Mouse (Mus musculus): ENCODE data around the gene Mars. TPM values are rescaled to one million over a fixed set of nuclear protein-coding genes. Genes with fewer than 3 reads are reported as not detected.

Gene Mars
- total and polyA plus RNA-seq, 3 experiments = 102 to 109 (median 104) TPM

GRCm38 (mm10) chr10:127288800-127289572 lies 22.6 kb downstream of the Mars start, which contains the start of gene Mbd6:
TSS of gene Mbd6 (minus strand) at chr10:127289018.
- H3K4me1 ChIP-seq (ENCODE audit: insufficient read depth, low read depth, low read length) = peaks cover 78% of the 10 kb centered on the region
- H3K36me3 ChIP-seq (replicated peaks) = peaks cover 59% of the 10 kb centered on the region
- peak; percentile 97 for DNase-seq (ENCODE audit: low spot score)
- peak; percentile 54 for ATAC-seq (ENCODE audit: extremely low read depth, insufficient number of reproducible peaks, low FRiP score, poor library complexity, severe bottlenecking)
- peak within 1 kb of the TSS; percentile 81 for H3K4me3 ChIP-seq (ENCODE audit: low read depth, low read length)
- H3K9me3 ChIP-seq (replicated peaks) = no peaks in the 10 kb centered on the region
- 0 out of 2 replicates have a peak, but pooled peaks have one; percentile 17 for TF ChIP-seq POLR2AphosphoS5 (IDR thresholded peaks at IDR 0.05; ENCODE audit: insufficient replicate concordance, low read depth, low read length)
- TF ChIP-seq GATA2 (IDR thresholded peaks at IDR 0.05; ENCODE audit: borderline replicate concordance, low read depth, low read length) = no peak
- TF ChIP-seq TAL1 (conservative IDR thresholded peaks at IDR 0.05; ENCODE audit: low read depth, low read length) = no peak
- no peak for TF ChIP-seq CTCF (IDR thresholded peaks at IDR 0.05; ENCODE audit: low read depth, low read length)
- TF ChIP-seq GATA1 (IDR thresholded peaks at IDR 0.05; ENCODE audit: borderline replicate concordance, low read length) = no peak
- H3K27me3 ChIP-seq (ENCODE audit: insufficient read depth, low read length) = no peaks in the 10 kb centered on the region

- no peak for ATAC-seq (ENCODE audit: extremely low read depth, insufficient number of reproducible peaks, low FRiP score, poor library complexity, severe bottlenecking)
Measured at GRCm38 (mm10) chr10:127288328-127288799, 23.2 kb downstream of the Mars start.

GRCm38 (mm10) chr10:127287936-127288293 lies 23.7 kb downstream of the Mars start:
- Histone ChIP-seq H3K36me3 (replicated peaks) (peaks cover 59% of the 10 kb centered on the region), H3K4me3 (ENCODE audit: low read depth, low read length) (peak overlapping the region; percentile 81), H3K27me3 (ENCODE audit: insufficient read depth, low read length) (no peaks in the 10 kb centered on the region), H3K4me1 (ENCODE audit: insufficient read depth, low read depth, low read length) (peaks cover 77% of the 10 kb centered on the region), H3K9me3 (replicated peaks) (no peaks in the 10 kb centered on the region)
- ATAC-seq (ENCODE audit: extremely low read depth, insufficient number of reproducible peaks, low FRiP score, poor library complexity, severe bottlenecking) (no peak), DNase-seq (ENCODE audit: low spot score) (no peak)
- TF ChIP-seq GATA1 (IDR thresholded peaks at IDR 0.05; ENCODE audit: borderline replicate concordance, low read length) (no peak), TAL1 (conservative IDR thresholded peaks at IDR 0.05; ENCODE audit: low read depth, low read length) (no peak), POLR2AphosphoS5 (IDR thresholded peaks at IDR 0.05; ENCODE audit: insufficient replicate concordance, low read depth, low read length) (no peak), GATA2 (IDR thresholded peaks at IDR 0.05; ENCODE audit: borderline replicate concordance, low read depth, low read length) (no peak), CTCF (IDR thresholded peaks at IDR 0.05; ENCODE audit: low read depth, low read length) (no peak)

More at GRCm38 (mm10) chr10:127288328-127288799, 23.2 kb downstream of the Mars start:
- TF ChIP-seq POLR2AphosphoS5 (IDR thresholded peaks at IDR 0.05; ENCODE audit: insufficient replicate concordance, low read depth, low read length) (no peak), CTCF (IDR thresholded peaks at IDR 0.05; ENCODE audit: low read depth, low read length) (no peak), TAL1 (conservative IDR thresholded peaks at IDR 0.05; ENCODE audit: low read depth, low read length) (no peak), GATA1 (IDR thresholded peaks at IDR 0.05; ENCODE audit: borderline replicate concordance, low read length) (no peak), GATA2 (IDR thresholded peaks at IDR 0.05; ENCODE audit: borderline replicate concordance, low read depth, low read length) (no peak)
- peak overlapping the region; percentile 81 for H3K4me3 ChIP-seq (ENCODE audit: low read depth, low read length)
- no peaks in the 10 kb centered on the region for H3K27me3 ChIP-seq (ENCODE audit: insufficient read depth, low read length)
- peaks cover 59% of the 10 kb centered on the region for H3K36me3 ChIP-seq (replicated peaks)
- H3K9me3 ChIP-seq (replicated peaks) = no peaks in the 10 kb centered on the region
- peak; percentile 70 for DNase-seq (ENCODE audit: low spot score)
- H3K4me1 ChIP-seq (ENCODE audit: insufficient read depth, low read depth, low read length) = peaks cover 78% of the 10 kb centered on the region

- DNase-seq (ENCODE audit: low spot score) (no peak), ATAC-seq (ENCODE audit: extremely low read depth, insufficient number of reproducible peaks, low FRiP score, poor library complexity, severe bottlenecking) (no peak)
- Histone ChIP-seq H3K36me3 (replicated peaks) (peaks cover 63% of the 10 kb centered on the region), H3K27me3 (ENCODE audit: insufficient read depth, low read length) (no peaks in the 10 kb centered on the region), H3K4me3 (ENCODE audit: low read depth, low read length) (peak overlapping the region; percentile 81), H3K9me3 (replicated peaks) (no peaks in the 10 kb centered on the region), H3K4me1 (ENCODE audit: insufficient read depth, low read depth, low read length) (peaks cover 80% of the 10 kb centered on the region)
- TF ChIP-seq POLR2AphosphoS5 (IDR thresholded peaks at IDR 0.05; ENCODE audit: insufficient replicate concordance, low read depth, low read length) = no peak
- no peak for TF ChIP-seq TAL1 (conservative IDR thresholded peaks at IDR 0.05; ENCODE audit: low read depth, low read length)
- TF ChIP-seq GATA2 (IDR thresholded peaks at IDR 0.05; ENCODE audit: borderline replicate concordance, low read depth, low read length) = no peak
- TF ChIP-seq CTCF (IDR thresholded peaks at IDR 0.05; ENCODE audit: low read depth, low read length) = no peak
- TF ChIP-seq GATA1 (IDR thresholded peaks at IDR 0.05; ENCODE audit: borderline replicate concordance, low read length) = no peak
Measured at GRCm38 (mm10) chr10:127287271-127287935, 24.2 kb downstream of the Mars start.

GRCm38 (mm10) chr10:127286730-127287129 lies 24.9 kb downstream of the Mars start:
- no peaks in the 10 kb centered on the region for H3K27me3 ChIP-seq (ENCODE audit: insufficient read depth, low read length)
- H3K4me1 ChIP-seq (ENCODE audit: insufficient read depth, low read depth, low read length) = peaks cover 78% of the 10 kb centered on the region
- DNase-seq (ENCODE audit: low spot score) (no peak), ATAC-seq (ENCODE audit: extremely low read depth, insufficient number of reproducible peaks, low FRiP score, poor library complexity, severe bottlenecking) (no peak)
- peak overlapping the region; percentile 81 for H3K4me3 ChIP-seq (ENCODE audit: low read depth, low read length)
- peaks cover 63% of the 10 kb centered on the region for H3K36me3 ChIP-seq (replicated peaks)
- no peaks in the 10 kb centered on the region for H3K9me3 ChIP-seq (replicated peaks)
- TF ChIP-seq GATA1 (IDR thresholded peaks at IDR 0.05; ENCODE audit: borderline replicate concordance, low read length) (no peak), TAL1 (conservative IDR thresholded peaks at IDR 0.05; ENCODE audit: low read depth, low read length) (no peak), CTCF (IDR thresholded peaks at IDR 0.05; ENCODE audit: low read depth, low read length) (no peak), POLR2AphosphoS5 (IDR thresholded peaks at IDR 0.05; ENCODE audit: insufficient replicate concordance, low read depth, low read length) (no peak), GATA2 (IDR thresholded peaks at IDR 0.05; ENCODE audit: borderline replicate concordance, low read depth, low read length) (no peak)

GRCm38 (mm10) chr10:127286194-127286593 lies 25.4 kb downstream of the Mars start:
- peak overlapping the region; percentile 81; the same call in 1 of the 2 replicates for H3K4me3 ChIP-seq (ENCODE audit: low read depth, low read length)
- H3K4me1 ChIP-seq (ENCODE audit: insufficient read depth, low read depth, low read length) = peaks cover 74% of the 10 kb centered on the region
- peaks cover 66% of the 10 kb centered on the region for H3K36me3 ChIP-seq (replicated peaks)
- H3K9me3 ChIP-seq (replicated peaks) = no peaks in the 10 kb centered on the region
- H3K27me3 ChIP-seq (ENCODE audit: insufficient read depth, low read length) = no peaks in the 10 kb centered on the region
- no peak for DNase-seq (ENCODE audit: low spot score)
- no peak for TF ChIP-seq CTCF (IDR thresholded peaks at IDR 0.05; ENCODE audit: low read depth, low read length)
- no peak for TF ChIP-seq GATA2 (IDR thresholded peaks at IDR 0.05; ENCODE audit: borderline replicate concordance, low read depth, low read length)
- no peak for TF ChIP-seq POLR2AphosphoS5 (IDR thresholded peaks at IDR 0.05; ENCODE audit: insufficient replicate concordance, low read depth, low read length)
- no peak for TF ChIP-seq TAL1 (conservative IDR thresholded peaks at IDR 0.05; ENCODE audit: low read depth, low read length)
- no peak for TF ChIP-seq GATA1 (IDR thresholded peaks at IDR 0.05; ENCODE audit: borderline replicate concordance, low read length)
- ATAC-seq (ENCODE audit: extremely low read depth, insufficient number of reproducible peaks, low FRiP score, poor library complexity, severe bottlenecking) = no peak

All from G1E (cell line).